Mouse (Mus musculus): ENCODE measurements around the gene Ube2d3. TPM values are rescaled to one million over a fixed set of nuclear protein-coding genes. Genes with fewer than 3 reads are reported as not detected.
A peak's percentile ranks its signal among the peaks of the same experiment; 100 is the strongest.

Ube2d3 gene
- polyA plus RNA-seq, 1 experiment from 2014 or later = 509 TPM

DNA sequence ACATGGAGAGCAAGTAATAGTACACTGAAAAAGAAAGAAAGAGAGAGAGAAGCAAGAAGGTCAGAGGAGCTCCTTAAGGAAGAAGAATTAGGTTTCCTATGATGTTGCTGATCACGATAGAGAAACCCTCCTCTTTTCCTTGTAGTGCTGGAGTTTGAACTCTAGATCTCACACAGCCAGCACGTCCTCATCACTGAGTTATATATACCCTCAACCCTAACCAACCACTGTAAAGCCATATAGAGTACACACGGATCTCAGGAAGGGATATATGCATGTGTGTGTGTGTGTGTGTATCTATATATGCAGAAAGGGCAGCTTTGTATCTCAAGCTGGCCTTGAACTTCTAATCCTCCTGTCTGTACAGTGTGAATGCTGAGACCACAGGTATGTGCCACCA is 20.7 kb upstream of the Ube2d3 start:
- no peak overlapping the region for H3K4me2 ChIP-seq (ENCODE audit: low read length)
- no peak overlapping the region for H3K9ac ChIP-seq (ENCODE audit: low read depth, low read length)
- no peaks in the 10 kb centered on the region for H3K27me3 ChIP-seq (ENCODE audit: insufficient read depth, low read length)
- DNase-seq (ENCODE audit: low spot score) (no peak), ATAC-seq (replicated peaks; ENCODE audit: low FRiP score, low read depth) (no peak)
- TF ChIP-seq CTCF (IDR thresholded peaks at IDR 0.05; ENCODE audit: low read depth) = no peak
- no peaks in the 10 kb centered on the region for H3K36me3 ChIP-seq (ENCODE audit: insufficient read depth, low read length)
- H3K4me1 ChIP-seq (replicated peaks; ENCODE audit: insufficient read depth, low read length) = 0 out of 2 replicates have a peak, but pooled peaks cover 5% of the 10 kb centered on the region
- 86% methylated on average over 3 of the region's 3 CpGs for WGBS
- H3K4me3 ChIP-seq (replicated peaks; ENCODE audit: low read depth, low read length) = no peak overlapping the region
- H3K27ac ChIP-seq = no peak overlapping the region
- H3K9me3 ChIP-seq (replicated peaks; ENCODE audit: low read length) = no peaks in the 10 kb centered on the region

DNA sequence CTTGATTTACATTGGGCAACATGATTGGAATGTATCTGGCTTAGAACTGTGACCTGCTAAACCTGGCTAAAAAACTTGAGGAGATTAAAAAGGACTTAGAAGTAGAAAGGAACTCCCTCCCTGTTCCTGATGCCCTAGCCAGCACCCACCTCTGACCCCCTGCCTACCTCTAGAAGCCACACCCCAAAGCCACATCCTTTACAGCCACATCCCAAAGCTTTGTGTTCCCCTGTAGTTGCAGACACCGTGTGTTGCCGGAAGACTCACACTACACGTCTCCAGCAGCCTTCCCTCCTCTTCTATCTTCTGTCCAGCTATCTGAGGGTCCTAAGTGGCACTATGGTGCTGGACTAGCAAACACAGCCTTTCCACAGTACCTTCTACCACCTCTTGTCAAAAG is 20.1 kb upstream of the Ube2d3 start:
- Histone ChIP-seq H3K27me3 (ENCODE audit: insufficient read depth, low read length) (no peaks in the 10 kb centered on the region), H3K4me3 (replicated peaks; ENCODE audit: low read depth, low read length) (no peak overlapping the region), H3K9ac (ENCODE audit: low read depth, low read length) (no peak overlapping the region), H3K27ac (no peak overlapping the region), H3K9me3 (replicated peaks; ENCODE audit: low read length) (no peaks in the 10 kb centered on the region), H3K4me2 (ENCODE audit: low read length) (no peak overlapping the region), H3K4me1 (replicated peaks; ENCODE audit: insufficient read depth, low read length) (0 out of 2 replicates have a peak, but pooled peaks cover 6% of the 10 kb centered on the region), H3K36me3 (ENCODE audit: insufficient read depth, low read length) (no peaks in the 10 kb centered on the region)
- 88% methylated on average over 3 of the region's 3 CpGs for WGBS
- DNase-seq (ENCODE audit: low spot score) (no peak), ATAC-seq (replicated peaks; ENCODE audit: low FRiP score, low read depth) (no peak)
- no peak for TF ChIP-seq CTCF (IDR thresholded peaks at IDR 0.05; ENCODE audit: low read depth)

DNA sequence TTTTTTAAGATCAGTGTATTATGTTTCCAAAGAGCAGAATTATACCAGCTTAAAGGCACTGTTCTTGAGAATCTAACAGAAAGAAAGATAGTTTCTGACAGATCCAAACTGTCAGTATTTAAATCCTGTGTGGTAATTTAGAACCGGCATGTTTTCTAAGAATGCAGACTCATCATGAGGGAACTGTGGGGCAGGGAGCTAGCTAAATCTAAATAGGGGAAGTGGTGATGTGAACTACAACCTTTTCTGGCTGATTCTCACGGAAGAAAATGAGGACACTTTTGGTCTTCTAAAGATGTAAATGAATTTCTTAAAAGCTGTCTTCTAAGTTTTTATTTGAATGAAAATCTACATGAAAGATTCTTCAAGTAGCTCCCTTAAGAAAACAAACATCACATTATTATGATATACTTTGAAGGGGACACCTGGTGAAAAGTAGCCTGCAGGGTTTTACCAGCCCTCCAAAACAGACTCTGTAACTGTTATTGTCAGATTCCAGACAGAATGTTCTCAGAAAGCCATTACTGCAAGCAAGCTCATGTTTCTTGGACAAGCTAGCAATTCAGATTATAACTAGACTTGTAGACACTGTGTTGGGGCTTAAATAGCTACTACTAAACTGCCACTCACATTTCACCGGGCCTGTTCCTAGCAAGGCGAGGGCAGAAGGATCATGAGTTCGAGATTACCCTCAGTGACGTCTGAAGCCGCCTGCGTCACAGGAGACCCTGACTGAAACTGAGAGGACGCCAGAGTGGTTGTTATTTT is 17.2 kb upstream of the Ube2d3 start:
- no peak overlapping the region for H3K4me3 ChIP-seq (replicated peaks; ENCODE audit: low read depth, low read length)
- ATAC-seq (replicated peaks; ENCODE audit: low FRiP score, low read depth) = no peak
- no peak overlapping the region for H3K9ac ChIP-seq (ENCODE audit: low read depth, low read length)
- DNase-seq (ENCODE audit: low spot score) = no peak
- WGBS = 86% methylated on average over 9 of the region's 9 CpGs
- H3K4me1 ChIP-seq (replicated peaks; ENCODE audit: insufficient read depth, low read length) = peaks cover 13% of the 10 kb centered on the region; the same call in 1 of the 2 replicates
- H3K9me3 ChIP-seq (replicated peaks; ENCODE audit: low read length) = no peaks in the 10 kb centered on the region
- H3K36me3 ChIP-seq (ENCODE audit: insufficient read depth, low read length) = no peaks in the 10 kb centered on the region
- no peak overlapping the region for H3K27ac ChIP-seq
- no peak overlapping the region for H3K4me2 ChIP-seq (ENCODE audit: low read length)
- no peaks in the 10 kb centered on the region for H3K27me3 ChIP-seq (ENCODE audit: insufficient read depth, low read length)
- TF ChIP-seq CTCF (IDR thresholded peaks at IDR 0.05; ENCODE audit: low read depth) = no peak

DNA sequence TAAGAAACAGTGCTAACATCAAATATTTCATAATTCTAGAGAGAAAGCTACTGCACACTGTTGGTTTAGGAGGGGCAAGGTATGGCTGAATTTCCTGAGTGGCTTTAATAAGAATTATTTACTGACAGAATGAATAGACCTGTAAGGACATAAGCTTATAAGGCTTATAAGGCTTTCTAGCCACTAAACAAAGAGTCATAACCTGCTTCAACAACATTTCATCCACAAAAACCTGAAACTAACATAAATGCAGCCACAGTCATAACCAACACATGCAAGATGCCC is 16.7 kb upstream of the Ube2d3 start:
- Histone ChIP-seq H3K9ac (ENCODE audit: low read depth, low read length) (no peak overlapping the region), H3K36me3 (ENCODE audit: insufficient read depth, low read length) (no peaks in the 10 kb centered on the region), H3K4me3 (replicated peaks; ENCODE audit: low read depth, low read length) (no peak overlapping the region), H3K4me2 (ENCODE audit: low read length) (no peak overlapping the region), H3K9me3 (replicated peaks; ENCODE audit: low read length) (no peaks in the 10 kb centered on the region), H3K27ac (no peak overlapping the region), H3K27me3 (ENCODE audit: insufficient read depth, low read length) (no peaks in the 10 kb centered on the region), H3K4me1 (replicated peaks; ENCODE audit: insufficient read depth, low read length) (peaks cover 13% of the 10 kb centered on the region; the same call in 1 of the 2 replicates)
- no peak for TF ChIP-seq CTCF (IDR thresholded peaks at IDR 0.05; ENCODE audit: low read depth)
- no peak for ATAC-seq (replicated peaks; ENCODE audit: low FRiP score, low read depth)
- no peak for DNase-seq (ENCODE audit: low spot score)

DNA sequence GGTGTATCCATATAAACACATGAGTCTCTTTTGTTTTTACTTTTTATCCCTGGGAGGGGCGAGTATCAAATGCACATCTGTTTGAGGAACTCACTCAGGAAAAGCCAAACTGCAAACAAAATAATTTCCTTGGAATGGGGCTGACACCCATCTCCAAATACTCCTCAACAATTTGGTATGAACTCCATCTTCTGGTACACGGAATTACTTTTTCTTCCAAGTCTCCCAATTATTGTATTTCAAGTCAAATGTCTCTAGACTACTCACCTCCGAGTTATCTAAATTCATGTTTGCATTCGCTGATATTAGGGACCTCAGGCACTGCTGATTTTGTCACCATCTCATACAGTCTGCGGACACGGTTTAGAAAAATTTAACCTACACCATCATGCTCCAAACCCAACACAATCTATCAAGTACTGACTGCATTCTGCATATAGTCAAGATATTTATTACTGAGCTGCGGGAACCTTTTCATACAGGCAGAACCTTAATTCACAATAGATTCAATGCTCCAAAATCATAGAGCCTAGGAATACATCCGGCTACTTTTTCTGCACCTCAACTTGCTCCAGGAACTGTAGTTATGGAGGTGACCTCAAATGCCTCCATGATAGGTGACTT is 15.6 kb upstream of the Ube2d3 start:
- H3K9ac ChIP-seq (ENCODE audit: low read depth, low read length) = peak overlapping the region; percentile 82
- H3K27ac ChIP-seq = peak overlapping the region; percentile 97
- peaks cover 13% of the 10 kb centered on the region; the same call in 1 of the 2 replicates for H3K4me1 ChIP-seq (replicated peaks; ENCODE audit: insufficient read depth, low read length)
- no peak for ATAC-seq (replicated peaks; ENCODE audit: low FRiP score, low read depth)
- H3K4me2 ChIP-seq (ENCODE audit: low read length) = peak overlapping the region; percentile 77
- no peaks in the 10 kb centered on the region for H3K27me3 ChIP-seq (ENCODE audit: insufficient read depth, low read length)
- no peak for TF ChIP-seq CTCF (IDR thresholded peaks at IDR 0.05; ENCODE audit: low read depth)
- peak overlapping the region; percentile 80 for H3K4me3 ChIP-seq (replicated peaks; ENCODE audit: low read depth, low read length)
- no peaks in the 10 kb centered on the region for H3K9me3 ChIP-seq (replicated peaks; ENCODE audit: low read length)
- no peak for DNase-seq (ENCODE audit: low spot score)
- H3K36me3 ChIP-seq (ENCODE audit: insufficient read depth, low read length) = no peaks in the 10 kb centered on the region
- 20% methylated on average over 8 of the region's 8 CpGs for WGBS

DNA sequence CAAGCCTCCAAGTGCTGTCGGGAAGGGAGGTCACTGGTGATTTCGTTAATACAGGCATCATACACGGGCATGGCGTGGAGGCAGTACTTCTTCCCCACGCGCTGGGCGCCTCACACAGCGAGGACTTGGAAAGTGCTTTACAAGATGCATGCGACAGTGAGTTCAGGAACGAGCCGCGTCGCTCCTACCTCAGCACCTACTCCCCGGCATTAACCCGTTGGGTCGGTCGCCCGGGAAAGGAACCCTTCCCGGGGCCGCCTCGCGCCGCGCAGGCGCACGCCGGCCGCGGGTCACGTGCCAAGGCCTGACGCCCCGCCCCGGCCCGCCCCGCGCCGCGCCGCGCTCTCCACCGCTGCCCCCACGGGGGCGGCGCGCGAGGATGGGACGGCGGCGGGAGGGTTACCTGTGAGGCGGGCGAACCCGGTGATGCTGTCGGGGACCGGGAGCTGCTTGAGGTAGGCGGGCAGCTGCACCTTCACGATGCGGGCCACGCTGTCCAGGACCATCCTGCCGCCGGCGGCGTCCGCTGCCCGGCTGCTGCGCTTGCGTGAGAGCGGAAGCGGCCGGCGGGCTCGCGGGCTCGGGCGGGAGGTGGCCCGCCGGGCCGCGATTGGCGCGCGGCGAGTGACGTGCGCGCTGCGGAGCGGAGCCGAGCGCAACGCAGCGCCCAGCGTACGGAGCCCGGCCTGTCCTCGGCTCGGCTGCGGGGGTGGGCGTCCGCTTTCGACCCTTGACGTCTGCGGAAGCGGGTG is 14.9 kb upstream of the Ube2d3 start:
- DNase-seq (ENCODE audit: low spot score) (peak; percentile 91), ATAC-seq (replicated peaks; ENCODE audit: low FRiP score, low read depth) (peak; percentile 98)
- H3K4me1 ChIP-seq (replicated peaks; ENCODE audit: insufficient read depth, low read length) = peaks cover 13% of the 10 kb centered on the region; the same call in 1 of the 2 replicates
- peak overlapping the region; percentile 77 for H3K4me2 ChIP-seq (ENCODE audit: low read length)
- H3K9ac ChIP-seq (ENCODE audit: low read depth, low read length) = peak overlapping the region; percentile 82
- no peaks in the 10 kb centered on the region for H3K9me3 ChIP-seq (replicated peaks; ENCODE audit: low read length)
- under 1% methylated on average over 83 of the region's 103 CpGs for WGBS
- H3K36me3 ChIP-seq (ENCODE audit: insufficient read depth, low read length) = no peaks in the 10 kb centered on the region
- peak overlapping the region; percentile 80 for H3K4me3 ChIP-seq (replicated peaks; ENCODE audit: low read depth, low read length)
- no peaks in the 10 kb centered on the region for H3K27me3 ChIP-seq (ENCODE audit: insufficient read depth, low read length)
- TF ChIP-seq CTCF (IDR thresholded peaks at IDR 0.05; ENCODE audit: low read depth) = no peak
- H3K27ac ChIP-seq = peak overlapping the region; percentile 97
